Mouse (Mus musculus) gastrocnemius, postnatal 14 days (tissue): Measurements from ENCODE around the gene Atp2a1. TPM values are rescaled to one million over a fixed set of nuclear protein-coding genes. Genes with fewer than 3 reads are reported as not detected.

Source experiments
- DNase-seq: peaks from one replicate; pipeline ENCODE4 v3.0.0; 2021; ENCODE audit warnings: mixed read lengths
- intact Hi-C: fragments of 180-260 bp; cut with DNase I; formaldehyde crosslinking; loops from one replicate; pipeline ENCODE4 v1.15.1; 2025; ENCODE audit warnings: low total_unique reads
- total RNA-seq, 2 experiments: library from RNA; stranded (reverse); gene quantifications; 2 replicates each; pipeline ENCODE4 v1.2.3; 2021

The Atp2a1 gene
- total RNA-seq, 2 experiments from 2014 or later: 16,285 to 17,681 TPM

DNA sequence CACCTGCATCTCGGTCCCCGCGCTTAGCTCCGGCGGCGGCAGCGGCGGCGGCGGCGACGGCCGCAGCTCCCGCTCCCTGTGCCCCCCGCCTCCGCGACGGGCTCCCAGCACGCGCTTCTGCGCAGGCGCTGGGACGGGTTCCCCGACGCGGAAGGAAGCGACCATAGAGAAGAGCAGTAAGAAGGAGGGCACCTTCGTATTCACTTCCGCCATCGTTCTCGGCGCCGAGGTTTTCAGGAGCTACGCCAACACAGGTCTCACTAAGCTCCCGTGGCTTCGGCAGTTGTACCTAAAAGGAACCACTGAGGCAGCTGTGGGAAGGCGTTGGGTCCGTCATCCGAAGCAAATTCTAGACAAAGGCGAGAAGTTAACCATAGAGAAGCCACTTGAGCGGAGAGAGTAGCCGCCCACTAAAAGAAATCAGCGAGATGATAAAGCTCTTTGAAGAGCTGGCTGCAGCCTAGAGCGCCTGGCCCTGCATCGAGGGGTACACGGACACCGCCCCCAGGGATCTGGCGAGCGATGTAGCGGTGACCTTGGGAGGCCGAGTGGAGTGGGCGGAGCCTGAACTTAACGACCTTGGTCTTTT is 12.2 kb upstream of the Atp2a1 start, which contains the start of gene Sh2b1:
Gene Sh2b1, minus strand, starts transcription at position 432 of the 589 bp plus-strand sequence.
- intact Hi-C loops: no loop called here
- DNase-seq: peak; percentile 90

DNA sequence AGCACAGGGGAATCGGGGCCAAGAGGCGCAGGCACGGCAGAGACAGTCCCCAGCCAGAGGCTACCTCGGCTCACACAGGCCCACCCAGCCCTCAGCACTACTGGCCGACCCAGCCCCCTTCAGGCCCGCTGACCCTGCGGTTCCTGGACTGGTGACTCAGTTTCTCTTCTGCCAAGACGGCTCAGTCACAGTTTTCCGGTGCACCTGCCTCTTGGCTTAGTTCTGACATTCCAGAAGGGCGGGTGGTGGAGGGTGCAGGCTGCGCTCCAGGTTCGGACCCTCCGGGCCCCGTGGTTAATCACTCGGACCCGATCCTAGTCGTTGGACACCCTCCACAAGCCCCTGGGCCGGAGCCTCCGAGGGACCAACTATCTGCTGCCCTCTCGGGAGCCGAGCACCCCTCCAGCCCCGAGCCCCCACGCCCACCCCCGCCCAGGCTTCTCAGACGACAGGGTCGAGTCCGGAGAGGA is 11.6 kb upstream of the Atp2a1 start:
- intact Hi-C loops: no loop called here
- DNase-seq: peak; percentile 41

GRCm38 (mm10) chr7:126473470-126474086 is 10.7 kb upstream of the Atp2a1 start:
- intact Hi-C loops: no loop called here
- DNase-seq: no peak

DNA sequence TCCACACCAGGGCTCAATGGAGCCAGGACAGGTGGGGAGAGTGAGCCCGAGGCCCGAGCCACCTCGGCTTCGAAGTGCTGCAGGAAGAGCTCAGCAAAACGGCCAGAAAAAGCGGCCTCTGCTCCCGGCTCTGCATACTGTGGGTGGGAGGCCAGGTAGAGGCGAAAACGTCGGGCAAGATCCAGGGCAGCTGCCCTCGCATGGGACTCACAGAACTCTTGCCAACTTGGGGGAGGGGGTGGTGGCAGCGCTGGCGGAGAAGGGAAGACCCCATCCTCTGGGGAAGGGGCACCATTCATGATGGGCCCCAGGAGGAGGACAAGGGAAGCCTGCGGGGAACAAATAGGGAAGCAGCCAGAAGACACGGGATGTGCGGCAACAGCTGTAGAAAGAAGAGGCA is 9.8 kb upstream of the Atp2a1 start:
- intact Hi-C loops: no loop called here
- DNase-seq: no peak

DNA sequence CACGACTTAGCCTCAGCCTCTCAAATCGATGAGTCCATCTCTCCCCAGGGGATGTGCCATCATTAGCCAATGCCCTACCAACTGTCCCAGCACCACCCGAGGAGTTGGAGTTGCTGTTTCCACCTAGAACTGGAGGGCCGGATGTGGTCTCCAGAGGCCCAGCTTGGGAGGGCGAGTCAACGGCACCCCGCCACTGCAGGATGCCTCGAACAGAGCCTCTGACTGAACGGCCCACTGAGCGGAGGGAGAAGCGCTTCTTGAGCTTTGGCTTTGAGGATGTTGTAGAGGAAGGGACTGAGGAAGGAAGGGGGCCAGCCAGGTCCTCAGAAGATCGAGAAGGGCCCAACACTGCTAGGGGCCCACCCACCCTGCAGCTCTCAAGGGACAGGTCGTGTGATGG is 9.4 kb upstream of the Atp2a1 start:
- DNase-seq: no peak
- intact Hi-C loops: no loop called here

- intact Hi-C loops: no loop called here
- no peak for DNase-seq
These were observed 8.9 kb upstream of the Atp2a1 start for GRCm38 (mm10) chr7:126471853-126472252.

DNA sequence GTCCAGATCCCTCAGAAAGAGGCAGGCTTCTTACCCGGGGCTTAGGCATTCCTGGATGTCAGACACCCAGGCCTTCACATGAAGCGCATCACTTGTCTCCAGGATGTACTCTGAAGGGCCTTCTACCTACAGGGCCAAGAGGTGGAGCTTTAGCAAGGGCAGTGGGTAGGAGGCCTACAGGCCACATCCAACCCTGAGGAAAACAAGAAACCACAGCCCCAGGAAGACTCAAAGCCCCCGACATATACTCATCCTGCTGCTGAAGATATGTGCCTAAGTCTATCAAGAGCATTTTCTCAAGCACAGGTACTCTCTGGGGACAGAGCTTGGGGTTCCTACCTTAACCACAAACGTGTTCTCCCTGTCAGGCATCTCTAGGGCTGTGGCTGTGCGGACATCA is 8.5 kb upstream of the Atp2a1 start:
- intact Hi-C loops: no loop called here
- no peak for DNase-seq

- intact Hi-C loops: no loop called here
These were observed 7.2 kb upstream of the Atp2a1 start for GRCm38 (mm10) chr7:126470077-126470476.

DNA sequence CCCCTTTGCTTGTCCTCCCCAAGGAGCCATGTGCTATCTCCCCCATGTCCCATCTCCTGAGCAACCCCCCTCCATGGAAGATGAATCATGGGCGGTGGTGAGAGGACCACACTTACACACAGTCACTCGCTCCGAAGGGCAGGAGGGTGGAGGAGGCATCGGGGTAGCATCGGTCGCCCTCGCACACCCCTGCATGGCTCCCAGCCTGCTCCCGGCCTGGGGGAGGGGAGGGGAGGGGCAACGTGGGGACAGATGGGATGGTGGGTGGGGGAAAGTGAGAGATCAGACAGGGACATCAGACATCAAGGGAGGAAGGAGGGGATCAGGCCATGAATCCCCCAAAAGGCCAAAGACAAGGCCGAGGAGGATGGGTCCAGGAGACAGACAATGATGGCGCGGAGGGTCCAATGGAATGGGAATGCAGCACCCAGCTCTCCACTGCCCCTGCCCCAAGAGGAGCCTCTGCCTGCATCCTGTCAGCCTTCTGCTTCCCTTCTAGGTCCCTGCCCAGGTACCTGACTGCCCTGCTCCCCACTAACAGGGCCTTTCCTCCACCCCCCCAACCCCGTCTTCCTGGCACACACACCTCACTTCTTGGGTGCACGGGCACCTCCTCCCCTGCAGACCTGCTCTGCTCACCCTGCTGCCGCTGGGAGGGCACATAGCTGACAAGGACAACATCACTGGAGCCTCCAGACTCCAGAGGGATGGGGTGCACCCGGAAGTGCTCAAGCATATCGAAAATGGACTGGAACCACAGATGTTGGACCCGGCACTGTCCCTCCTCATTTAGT is 5.1 kb upstream of the Atp2a1 start:
- DNase-seq: no peak
- intact Hi-C loops: no loop called here

More at GRCm38 (mm10) chr7:126470077-126470476, 7.2 kb upstream of the Atp2a1 start:
- DNase-seq: no peak

- peak; percentile 59 for DNase-seq
- intact Hi-C loops: no loop called here
These were observed 4.4 kb upstream of the Atp2a1 start for GRCm38 (mm10) chr7:126467271-126467670.

GRCm38 (mm10) chr7:126466707-126467106 is 3.8 kb upstream of the Atp2a1 start:
- DNase-seq: no peak
- intact Hi-C loops: no loop called here

- DNase-seq: no peak
- intact Hi-C loops: no loop called here
These were observed 3.2 kb upstream of the Atp2a1 start for GRCm38 (mm10) chr7:126466116-126466515.

GRCm38 (mm10) chr7:126465246-126466030 is 2.5 kb upstream of the Atp2a1 start:
- intact Hi-C loops: no loop called here
- peak; percentile 76 for DNase-seq

DNA sequence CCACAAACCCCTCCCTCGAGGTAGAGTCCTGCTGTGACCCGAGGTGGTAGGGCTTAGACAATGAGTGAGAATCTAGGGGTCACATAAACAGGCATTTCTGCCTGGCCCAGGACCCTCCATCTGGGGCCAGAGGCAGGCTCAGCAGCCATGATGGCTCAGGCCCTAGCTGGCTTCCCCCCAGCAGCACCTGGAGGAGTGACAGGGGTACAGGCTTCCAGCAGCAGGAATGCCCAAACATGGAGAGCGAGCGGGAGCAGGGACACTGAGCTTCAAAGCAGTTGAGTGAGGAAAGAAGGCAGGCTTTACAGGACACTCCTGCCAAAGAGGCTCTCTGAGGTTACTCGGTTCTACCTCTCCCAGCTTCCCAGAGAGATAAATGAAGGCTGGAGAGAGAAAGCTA is 1.9 kb upstream of the Atp2a1 start:
- DNase-seq: peak; percentile 85

DNA sequence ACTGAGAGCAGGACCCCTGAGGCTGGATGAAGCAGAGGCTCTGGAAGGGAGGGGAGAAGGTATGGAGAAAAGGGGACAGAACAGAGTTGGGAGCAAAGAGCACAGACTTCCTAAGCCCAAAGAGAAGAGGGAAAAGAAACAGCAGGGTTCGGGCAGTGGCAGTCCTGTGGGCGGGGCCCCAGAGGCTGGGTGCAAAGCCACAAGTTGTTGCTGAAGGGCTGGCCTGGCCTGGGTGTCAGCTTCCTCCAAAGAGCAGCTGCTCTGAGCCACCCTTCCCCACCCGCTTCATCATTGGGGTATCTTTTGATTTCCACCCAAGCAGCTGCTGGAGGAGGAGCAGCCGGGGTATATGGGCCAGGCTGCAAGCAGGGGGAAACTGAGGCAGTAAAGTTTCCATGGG is 1.2 kb upstream of the Atp2a1 start:
- DNase-seq: peak; percentile 87
- intact Hi-C loops: no loop called here

More for the DNA sequence above, 1.9 kb upstream of the Atp2a1 start:
- intact Hi-C loops: no loop called here

- intact Hi-C loops: no loop called here
- DNase-seq: peak; percentile 32
These were observed 639 bp upstream of the Atp2a1 start for GRCm38 (mm10) chr7:126463547-126463946.

DNA sequence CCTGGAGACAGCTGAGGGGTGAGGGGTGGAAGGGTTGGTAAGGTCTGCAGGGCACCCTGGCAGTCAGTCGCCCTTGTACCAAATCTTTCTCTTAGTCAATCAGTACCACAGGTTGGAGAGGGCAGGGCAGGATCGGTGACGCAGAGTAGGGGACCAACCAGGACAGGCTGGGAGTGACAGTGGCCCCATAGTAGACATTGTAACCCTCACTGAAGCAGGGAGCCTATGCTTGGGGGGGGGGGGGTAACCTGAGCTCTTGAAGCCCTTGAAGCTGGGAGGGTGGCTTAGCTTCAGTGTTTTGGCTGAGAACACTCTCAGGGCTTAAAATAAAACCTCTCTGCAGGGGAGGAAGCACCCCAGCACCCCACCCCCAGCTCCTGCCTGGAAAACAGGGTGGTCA is 1.3 kb downstream of the Atp2a1 start:
- peak; percentile 41 for DNase-seq
- intact Hi-C loops: no loop called here

DNA sequence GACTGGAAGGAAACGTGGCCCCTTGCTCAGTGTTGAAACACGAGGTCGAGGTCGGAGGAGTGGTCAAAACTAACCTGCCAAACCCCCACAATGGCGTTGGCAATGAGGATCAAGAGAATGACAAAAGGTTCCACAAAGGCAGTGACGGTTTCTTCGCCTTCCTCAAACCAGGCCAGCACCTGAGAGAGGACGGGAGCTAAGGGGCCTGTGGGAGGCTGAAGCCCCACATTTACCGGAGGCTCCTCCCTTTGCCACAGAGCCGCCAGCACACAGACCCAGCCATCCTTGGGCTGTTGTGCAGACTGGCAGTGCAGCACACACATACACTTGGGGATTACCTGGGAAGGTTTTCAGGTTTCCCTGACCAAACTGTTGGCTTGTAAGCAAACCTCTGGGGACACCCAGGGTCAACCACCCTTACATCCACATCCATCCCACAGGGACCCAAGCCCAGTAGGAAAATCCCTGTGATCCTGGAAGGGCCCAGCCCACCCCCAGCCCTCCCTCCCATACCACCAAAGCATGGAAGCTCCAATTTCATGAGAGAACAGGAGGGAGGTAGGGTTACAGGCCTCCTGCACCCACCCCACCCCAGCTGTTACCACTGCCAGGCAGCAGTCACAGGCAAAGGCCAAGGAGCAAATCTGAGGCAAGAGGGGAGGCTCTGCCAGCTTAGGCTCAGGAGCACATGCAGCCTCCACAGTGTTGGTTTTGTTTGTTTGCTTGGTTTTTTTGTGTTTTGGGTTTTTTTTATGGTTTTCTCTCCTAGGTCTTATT is 2.1 kb downstream of the Atp2a1 start:
- DNase-seq: peak; percentile 45
- intact Hi-C loops: no loop called here
